Mouse (Mus musculus) heart, postnatal 0 days (tissue): ENCODE measurements around the gene Npcd.

Experiments
- CTCF ChIP-seq: IDR thresholded peaks from 2 replicates; pipeline ENCODE4 v1.5.1; 2016; ENCODE audit warnings: antibody characterized with exemption, control low read depth, low read depth
- EP300 ChIP-seq: IDR thresholded peaks from 2 replicates; pipeline ENCODE4 v1.6.1; 2016; ENCODE audit warnings: antibody characterized with exemption, low read depth

DNA sequence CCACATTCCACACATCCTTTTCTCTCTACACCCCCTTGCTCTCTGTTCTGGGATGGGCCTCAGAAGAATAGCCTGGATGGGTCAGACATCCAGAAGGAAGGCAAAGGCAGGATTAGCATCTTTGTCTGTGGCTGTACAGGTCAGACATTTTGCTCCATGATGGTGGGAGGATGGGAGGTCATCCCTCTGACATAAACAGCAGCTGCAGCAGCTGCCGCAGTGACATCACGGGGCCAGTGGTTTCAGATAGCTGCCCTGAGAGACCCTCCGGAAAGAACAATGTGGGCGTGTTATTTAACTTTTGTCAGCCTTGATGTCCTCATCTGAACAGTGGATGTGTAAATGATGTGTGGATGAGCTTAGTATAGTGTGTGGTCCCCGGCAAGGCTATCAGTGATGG lies 88.2 kb downstream of the Npcd start:
- TF ChIP-seq CTCF: no peak
- TF ChIP-seq EP300: no peak
